Mouse (Mus musculus) limb, embryonic 14.5 days (tissue): ENCODE measurements around the gene Srsf1. TPM values are rescaled to one million over a fixed set of nuclear protein-coding genes. Genes with fewer than 3 reads are reported as not detected.

Experiments
- ATAC-seq: fragments of 200-750 bp; cut with Nextera tagmentation; 2 replicates; pipeline ENCODE4 v1.8.0; 2017; ENCODE audit warnings: low read depth, moderate number of reproducible peaks, moderate TSS enrichment; ENCODE audit not compliant: low FRiP score
- DNase-seq: peaks from one replicate; pipeline ENCODE4 v3.0.0-alpha.2; 2015; ENCODE audit warnings: low spot score
- H3K27ac ChIP-seq: fragments of 300-500 bp; sonication (generic); replicated peaks from 2 replicates; pipeline ENCODE4 v1.5.1; 2014; ENCODE audit warnings: low read depth, mild to moderate bottlenecking, low read length, moderate library complexity, mixed read lengths
- H3K27me3 ChIP-seq: fragments of 300-500 bp; sonication (generic); 2 replicates; pipeline ENCODE4 v1.6.1; 2014; ENCODE audit warnings: low read length, mixed read lengths; ENCODE audit not compliant: control insufficient read depth, insufficient read depth
- H3K36me3 ChIP-seq: fragments of 300-500 bp; sonication (generic); 2 replicates; pipeline ENCODE4 v1.6.1; 2014; ENCODE audit warnings: mild to moderate bottlenecking, low read length, moderate library complexity, mixed read lengths; ENCODE audit not compliant: control insufficient read depth, insufficient read depth
- H3K4me1 ChIP-seq: fragments of 300-500 bp; sonication (generic); 2 replicates; pipeline ENCODE4 v1.6.1; 2014; ENCODE audit warnings: antibody characterized with exemption, low read length, mixed read lengths; ENCODE audit not compliant: control insufficient read depth, insufficient read depth
- H3K4me2 ChIP-seq: fragments of 300-500 bp; sonication (generic); replicated peaks from 2 replicates; pipeline ENCODE4 v1.6.1; 2014; ENCODE audit warnings: low read depth, mild to moderate bottlenecking, low read length, moderate library complexity; ENCODE audit not compliant: severe bottlenecking
- H3K4me3 ChIP-seq: fragments of 300-500 bp; sonication (generic); replicated peaks from 2 replicates; pipeline ENCODE4 v1.5.1; 2014; ENCODE audit warnings: low read length
- H3K9ac ChIP-seq: fragments of 300-500 bp; sonication (generic); 2 replicates; pipeline ENCODE4 v1.6.1; 2014; ENCODE audit warnings: mild to moderate bottlenecking, low read depth, low read length, moderate library complexity; ENCODE audit not compliant: severe bottlenecking
- H3K9me3 ChIP-seq: fragments of 300-500 bp; sonication (generic); 2 replicates; pipeline ENCODE4 v1.6.1; 2016; ENCODE audit warnings: low read length; ENCODE audit not compliant: control insufficient read depth
- POLR2A ChIP-seq: fragments of 200-500 bp; IDR thresholded peaks from 2 replicates; pipeline ENCODE4 v1.8.0; 2012; ENCODE audit warnings: inconsistent platforms, mild to moderate bottlenecking, moderate library complexity, borderline replicate concordance; ENCODE audit not compliant: insufficient read depth, insufficient read length; ENCODE audit errors: extremely low read depth
- WGBS: fragments of 180-500 bp; shearing (Covaris S2); extraction: QIAGEN DNeasy Blood & Tissue Kit; methylation state at CpG from one replicate; pipeline ENCODE4 v1.1.7; 2014; 5-methylcytosine and 5-hydroxymethylcytosine counted together
- polyA plus RNA-seq, 2 experiments: library from polyadenylated mRNA; depleted of rRNA in 1 of 2; stranded (reverse) in 1 of 2; unstranded in 1 of 2; fragments of >200 nt; fragmentation: Nextera tagmentation in 1 of 2; extraction: Ambion mirVana in 1 of 2; gene quantifications; 2 replicates each; pipeline versions ENCODE4 v1.2.1 to v1.2.3; 2012 to 2014

Srsf1 gene
- polyA plus RNA-seq, 2 experiments = 338 to 524 TPM

DNA sequence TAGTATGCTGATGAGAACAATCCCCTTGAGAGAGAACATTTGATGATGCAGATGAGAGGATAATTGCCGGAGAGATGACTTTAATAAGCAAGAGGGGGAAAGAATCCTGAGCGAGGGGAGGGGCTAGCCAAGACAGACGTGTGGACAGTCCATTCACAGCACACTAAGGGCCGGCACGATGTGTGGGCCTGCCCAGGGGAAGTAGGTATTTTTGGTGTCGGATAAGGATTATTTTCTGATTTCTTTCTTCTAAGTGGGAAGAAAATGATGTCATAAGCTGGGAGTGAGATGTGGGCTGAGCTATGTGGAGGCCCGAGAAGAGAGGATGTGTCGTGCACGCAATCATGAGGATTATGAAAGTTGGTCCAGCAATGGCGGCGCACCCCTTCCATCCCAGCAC is 32.0 kb upstream of the Srsf1 start:
- H3K9ac ChIP-seq = no peak overlapping the region
- DNase-seq = no peak

GRCm38 (mm10) chr11:88015795-88016194 is 31.4 kb upstream of the Srsf1 start:
- no peak overlapping the region for H3K4me2 ChIP-seq
- ATAC-seq (no peak), DNase-seq (no peak)
- WGBS = 67% methylated on average over 6 of the region's 6 CpGs
- H3K4me1 ChIP-seq = peaks cover 7% of the 10 kb centered on the region; the same call in 1 of the 2 replicates
- H3K27ac ChIP-seq = no peak overlapping the region
- H3K27me3 ChIP-seq = no peaks in the 10 kb centered on the region
- H3K36me3 ChIP-seq = no peaks in the 10 kb centered on the region
- no peak overlapping the region for H3K9ac ChIP-seq
- no peaks in the 10 kb centered on the region for H3K9me3 ChIP-seq
- no peak overlapping the region for H3K4me3 ChIP-seq
- TF ChIP-seq POLR2A = no peak

More for the DNA sequence above, 32.0 kb upstream of the Srsf1 start:
- no peak for ATAC-seq
- Histone ChIP-seq H3K27me3 (no peaks in the 10 kb centered on the region), H3K4me2 (no peak overlapping the region), H3K27ac (no peak overlapping the region), H3K4me3 (no peak overlapping the region), H3K9me3 (no peaks in the 10 kb centered on the region), H3K36me3 (no peaks in the 10 kb centered on the region), H3K4me1 (peaks cover 8% of the 10 kb centered on the region)
- no peak for TF ChIP-seq POLR2A
- 91% methylated on average over 11 of the region's 11 CpGs for WGBS

- ATAC-seq (no peak), DNase-seq (no peak)
- H3K36me3 ChIP-seq = no peaks in the 10 kb centered on the region
- no peaks in the 10 kb centered on the region for H3K4me1 ChIP-seq
- H3K9me3 ChIP-seq = no peaks in the 10 kb centered on the region
- no peak overlapping the region for H3K4me3 ChIP-seq
- no peak overlapping the region for H3K9ac ChIP-seq
- WGBS = 71% methylated on average over 2 of the region's 2 CpGs
- no peak overlapping the region for H3K27ac ChIP-seq
- no peak overlapping the region for H3K4me2 ChIP-seq
- no peak for TF ChIP-seq POLR2A
- H3K27me3 ChIP-seq = no peaks in the 10 kb centered on the region
Measured at GRCm38 (mm10) chr11:88023933-88024332, 23.2 kb upstream of the Srsf1 start.

DNA sequence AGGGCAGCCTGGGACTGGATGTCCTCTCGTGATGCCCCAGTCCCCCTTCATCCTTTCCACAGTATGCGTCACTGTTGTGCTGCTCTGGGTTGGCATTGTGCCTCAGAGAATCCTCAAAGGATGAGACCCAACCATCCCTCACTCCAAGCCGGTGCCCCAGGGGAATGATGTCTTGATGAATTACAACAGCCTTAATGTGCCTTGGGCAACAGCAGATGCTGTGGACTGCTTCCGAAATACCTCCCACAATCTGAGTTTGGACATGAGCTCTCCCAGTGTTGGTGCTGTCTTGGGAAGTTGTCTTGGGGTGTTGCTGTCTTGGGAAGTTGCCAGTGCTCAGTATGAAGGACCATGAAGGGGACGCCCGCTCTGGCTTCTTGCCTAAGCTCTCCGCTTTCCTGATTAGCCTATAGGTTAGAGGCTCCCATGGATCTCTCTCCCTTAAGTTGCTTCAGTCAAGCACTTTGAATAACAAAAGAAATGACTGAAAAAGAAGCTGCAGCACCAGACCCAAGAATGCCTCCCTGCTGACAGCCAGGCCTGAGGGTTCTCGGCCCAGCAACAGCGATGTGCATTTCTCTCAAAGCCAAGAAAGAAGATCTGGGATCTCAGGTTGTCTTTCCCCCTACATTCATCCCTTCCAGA is 19.7 kb upstream of the Srsf1 start:
- ATAC-seq (no peak), DNase-seq (no peak)
- Histone ChIP-seq H3K36me3 (no peaks in the 10 kb centered on the region), H3K4me3 (no peak overlapping the region), H3K27ac (no peak overlapping the region), H3K9ac (no peak overlapping the region), H3K9me3 (no peaks in the 10 kb centered on the region), H3K27me3 (no peaks in the 10 kb centered on the region), H3K4me1 (no peaks in the 10 kb centered on the region), H3K4me2 (no peak overlapping the region)
- 75% methylated on average over 9 of the region's 9 CpGs for WGBS
- TF ChIP-seq POLR2A = no peak

- Histone ChIP-seq H3K4me2 (no peak overlapping the region), H3K27me3 (no peaks in the 10 kb centered on the region), H3K27ac (no peak overlapping the region), H3K4me3 (no peak overlapping the region), H3K4me1 (no peaks in the 10 kb centered on the region), H3K9ac (no peak overlapping the region), H3K36me3 (no peaks in the 10 kb centered on the region), H3K9me3 (no peaks in the 10 kb centered on the region)
- no peak for DNase-seq
- no peak for TF ChIP-seq POLR2A
- WGBS = 23% methylated on average over 16 of the region's 16 CpGs
- no peak for ATAC-seq
Measured at GRCm38 (mm10) chr11:88028193-88028684, 18.9 kb upstream of the Srsf1 start.
